Mouse (Mus musculus): ENCODE data around the gene Cmc2. TPM values are rescaled to one million over a fixed set of nuclear protein-coding genes. Genes with fewer than 3 reads are reported as not detected.
A peak's percentile ranks its signal among the peaks of the same experiment; 100 is the strongest.

Cmc2 gene
- 10 to 100 TPM; 19.2 to 20.8 TPM for total RNA-seq (2021)
- long read RNA-seq, experiment 1, transcript Cmc2-205 (4 exons, 1,459 nt) = major isoform, 14 of 24 reads
- long read RNA-seq, experiment 1, partial matches to known transcripts = 1 of 24 reads
- long read RNA-seq, experiment 1, other reads (novel, unspliced or antisense) = 8 of 24 reads
- long read RNA-seq, experiment 2, transcript Cmc2-205 (4 exons, 1,459 nt) = major isoform, 7 of 14 reads
- long read RNA-seq, experiment 2, partial matches to known transcripts = 0 of 14 reads
- long read RNA-seq, experiment 2, other reads (novel, unspliced or antisense) = 5 of 14 reads

- Histone ChIP-seq H3K4me3 (peak within 1 kb of the TSS; percentile 70), H3K27ac (peak within 1 kb of the TSS; percentile 99)
- TF ChIP-seq CTCF (IDR thresholded peaks at IDR 0.05) = no peak
- intact Hi-C loops (cut with DNase I) = loop anchor here (1.0 to 5.0 kb wide), 3 partner anchors 23 to 236 kb away; partner anchors contain the start of gene Gan
- peak; percentile 88 for DNase-seq (ENCODE audit: extremely low spot score in 1 of 2, low spot score in 2 of 2)
Observed at GRCm38 (mm10) chr8:116921337-116922059, at the start of gene Cmc2, which contains the start of gene Cenpn. Gene Cmc2, minus strand, starts transcription at chr8:116921455. Gene Cenpn, plus strand, starts transcription at chr8:116921730.

- intact Hi-C loops (cut with DNase I) = no loop called here
- no peak for TF ChIP-seq CTCF (IDR thresholded peaks at IDR 0.05)
- DNase-seq (ENCODE audit: extremely low spot score in 1 of 2, low spot score in 2 of 2) = no peak
- Histone ChIP-seq H3K4me3 (no peak overlapping the region), H3K27ac (no peak overlapping the region)
Observed at GRCm38 (mm10) chr8:116969531-116969930, 48.3 kb upstream of the Cmc2 start.

GRCm38 (mm10) chr8:116954415-116954814 is 33.2 kb upstream of the Cmc2 start:
- Histone ChIP-seq H3K27ac (peak overlapping the region; percentile 30; the same call in 1 of the 2 replicates), H3K4me3 (no peak overlapping the region)
- no peak for TF ChIP-seq CTCF (IDR thresholded peaks at IDR 0.05)
- peak; percentile 59 to 83 for DNase-seq (ENCODE audit: extremely low spot score in 1 of 2, low spot score in 2 of 2)
- intact Hi-C loops (cut with DNase I) = loop anchor here (2.0 kb wide), 1 partner anchor 334 kb away; no protein-coding TSS in a partner anchor

GRCm38 (mm10) chr8:116952428-116952827 is 31.2 kb upstream of the Cmc2 start:
- H3K4me3 ChIP-seq = no peak overlapping the region
- DNase-seq (ENCODE audit: extremely low spot score in 1 of 2, low spot score in 2 of 2) = no peak
- intact Hi-C loops (cut with DNase I) = no loop called here
- no peak for TF ChIP-seq CTCF (IDR thresholded peaks at IDR 0.05)
- H3K27ac ChIP-seq = no peak overlapping the region

- intact Hi-C loops (cut with DNase I) = no loop called here
- Histone ChIP-seq H3K4me3 (no peak overlapping the region), H3K27ac (no peak overlapping the region)
- TF ChIP-seq CTCF (IDR thresholded peaks at IDR 0.05) = no peak
- no peak for DNase-seq (ENCODE audit: extremely low spot score in 1 of 2, low spot score in 2 of 2)
Observed at GRCm38 (mm10) chr8:116951778-116952177, 30.5 kb upstream of the Cmc2 start.

- no peak for TF ChIP-seq CTCF (IDR thresholded peaks at IDR 0.05)
Observed at GRCm38 (mm10) chr8:116951369-116951768, 30.1 kb upstream of the Cmc2 start.

GRCm38 (mm10) chr8:116947589-116947988 is 26.3 kb upstream of the Cmc2 start:
- no peak for TF ChIP-seq CTCF (IDR thresholded peaks at IDR 0.05)
- Histone ChIP-seq H3K27ac (no peak overlapping the region), H3K4me3 (no peak overlapping the region)
- intact Hi-C loops (cut with DNase I) = no loop called here
- DNase-seq (ENCODE audit: extremely low spot score in 1 of 2, low spot score in 2 of 2) = no peak

More at GRCm38 (mm10) chr8:116951369-116951768, 30.1 kb upstream of the Cmc2 start:
- DNase-seq (ENCODE audit: extremely low spot score in 1 of 2, low spot score in 2 of 2) = no peak
- Histone ChIP-seq H3K27ac (no peak overlapping the region), H3K4me3 (no peak overlapping the region)
- intact Hi-C loops (cut with DNase I) = no loop called here

- H3K4me3 ChIP-seq = peak overlapping the region; percentile 44
- intact Hi-C loops (cut with DNase I) = no loop called here
Observed at GRCm38 (mm10) chr8:116946851-116947250, 25.6 kb upstream of the Cmc2 start.

GRCm38 (mm10) chr8:116946268-116946838 is 25.1 kb upstream of the Cmc2 start:
- no peak for TF ChIP-seq CTCF (IDR thresholded peaks at IDR 0.05)
- Histone ChIP-seq H3K4me3 (peak overlapping the region; percentile 44), H3K27ac (peak overlapping the region; percentile 80)
- intact Hi-C loops (cut with DNase I) = no loop called here
- peak; percentile 55 to 60 for DNase-seq (ENCODE audit: extremely low spot score in 1 of 2, low spot score in 2 of 2)

More at GRCm38 (mm10) chr8:116946851-116947250, 25.6 kb upstream of the Cmc2 start:
- H3K27ac ChIP-seq = peak overlapping the region; percentile 80; the same call in 1 of the 2 replicates
- DNase-seq (ENCODE audit: extremely low spot score in 1 of 2, low spot score in 2 of 2) = no peak
- no peak for TF ChIP-seq CTCF (IDR thresholded peaks at IDR 0.05)

- intact Hi-C loops (cut with DNase I) = no loop called here
Observed at GRCm38 (mm10) chr8:116945169-116945910, 24.1 kb upstream of the Cmc2 start.

GRCm38 (mm10) chr8:116944385-116944696 is 23.1 kb upstream of the Cmc2 start:
- DNase-seq (ENCODE audit: extremely low spot score in 1 of 2, low spot score in 2 of 2) = no peak
- Histone ChIP-seq H3K4me3 (peak overlapping the region; percentile 94), H3K27ac (peak overlapping the region; percentile 92)
- no peak for TF ChIP-seq CTCF (IDR thresholded peaks at IDR 0.05)
- intact Hi-C loops (cut with DNase I) = loop anchor here (1.0 to 5.0 kb wide), 2 partner anchors 23 to 533 kb away; partner anchors contain the start of genes Cenpn and Cmc2

More at GRCm38 (mm10) chr8:116945169-116945910, 24.1 kb upstream of the Cmc2 start:
- TF ChIP-seq CTCF (IDR thresholded peaks at IDR 0.05) = no peak
- Histone ChIP-seq H3K27ac (peak overlapping the region; percentile 80), H3K4me3 (peak overlapping the region; percentile 94)
- no peak for DNase-seq (ENCODE audit: extremely low spot score in 1 of 2, low spot score in 2 of 2)

Measured in left cerebral cortex, adult 2 months (tissue).